Mouse (Mus musculus) limb, embryonic 13.5 days (tissue): ENCODE measurements around the gene Selenos. TPM values are rescaled to one million over a fixed set of nuclear protein-coding genes. Genes with fewer than 3 reads are reported as not detected.

Experiments used
- ATAC-seq: fragments of 200-750 bp; cut with Nextera tagmentation; 2 replicates; pipeline ENCODE4 v1.8.0; 2017; ENCODE audit warnings: low read depth, moderate number of reproducible peaks, moderate TSS enrichment; ENCODE audit not compliant: low FRiP score
- H3K27ac ChIP-seq: fragments of 300-500 bp; sonication (generic); 2 replicates; pipeline ENCODE4 v1.5.1; 2015; ENCODE audit warnings: inconsistent platforms, mild to moderate bottlenecking, moderate library complexity
- H3K27me3 ChIP-seq: fragments of 300-500 bp; sonication (generic); 2 replicates; pipeline ENCODE4 v1.6.1; 2015; ENCODE audit warnings: mild to moderate bottlenecking, inconsistent platforms
- H3K36me3 ChIP-seq: fragments of 300-500 bp; sonication (generic); 2 replicates; pipeline ENCODE4 v1.6.1; 2015; ENCODE audit warnings: inconsistent platforms, mild to moderate bottlenecking, moderate library complexity
- H3K4me1 ChIP-seq: fragments of 300-500 bp; sonication (generic); 2 replicates; pipeline ENCODE4 v1.6.1; 2015; ENCODE audit warnings: inconsistent platforms
- H3K4me2 ChIP-seq: fragments of 300-500 bp; sonication (generic); replicated peaks from 2 replicates; pipeline ENCODE4 v1.6.1; 2015; ENCODE audit warnings: inconsistent platforms, mild to moderate bottlenecking, moderate library complexity
- H3K4me3 ChIP-seq: fragments of 300-500 bp; sonication (generic); 2 replicates; pipeline ENCODE4 v1.5.1; 2015; ENCODE audit warnings: moderate library complexity, mild to moderate bottlenecking, inconsistent platforms
- H3K9ac ChIP-seq: fragments of 300-500 bp; sonication (generic); 2 replicates; pipeline ENCODE4 v1.6.1; 2015; ENCODE audit warnings: mild to moderate bottlenecking, inconsistent platforms
- H3K9me3 ChIP-seq: fragments of 300-500 bp; sonication (generic); 2 replicates; pipeline ENCODE4 v1.6.1; 2016; ENCODE audit warnings: inconsistent platforms
- WGBS: fragments of 180-500 bp; shearing (Covaris S2); methylation state at CpG from one replicate; pipeline ENCODE4 v1.1.7; 2015; 5-methylcytosine and 5-hydroxymethylcytosine counted together
- polyA plus RNA-seq: library from polyadenylated mRNA; unstranded; fragments of >200 nt; fragmentation: Nextera tagmentation; extraction: Ambion mirVana; gene quantifications from 2 replicates; pipeline ENCODE4 v1.2.1, GENCODE M21; 2015

Selenos gene
- polyA plus RNA-seq, result 121 and 128 TPM in 2 replicates

DNA sequence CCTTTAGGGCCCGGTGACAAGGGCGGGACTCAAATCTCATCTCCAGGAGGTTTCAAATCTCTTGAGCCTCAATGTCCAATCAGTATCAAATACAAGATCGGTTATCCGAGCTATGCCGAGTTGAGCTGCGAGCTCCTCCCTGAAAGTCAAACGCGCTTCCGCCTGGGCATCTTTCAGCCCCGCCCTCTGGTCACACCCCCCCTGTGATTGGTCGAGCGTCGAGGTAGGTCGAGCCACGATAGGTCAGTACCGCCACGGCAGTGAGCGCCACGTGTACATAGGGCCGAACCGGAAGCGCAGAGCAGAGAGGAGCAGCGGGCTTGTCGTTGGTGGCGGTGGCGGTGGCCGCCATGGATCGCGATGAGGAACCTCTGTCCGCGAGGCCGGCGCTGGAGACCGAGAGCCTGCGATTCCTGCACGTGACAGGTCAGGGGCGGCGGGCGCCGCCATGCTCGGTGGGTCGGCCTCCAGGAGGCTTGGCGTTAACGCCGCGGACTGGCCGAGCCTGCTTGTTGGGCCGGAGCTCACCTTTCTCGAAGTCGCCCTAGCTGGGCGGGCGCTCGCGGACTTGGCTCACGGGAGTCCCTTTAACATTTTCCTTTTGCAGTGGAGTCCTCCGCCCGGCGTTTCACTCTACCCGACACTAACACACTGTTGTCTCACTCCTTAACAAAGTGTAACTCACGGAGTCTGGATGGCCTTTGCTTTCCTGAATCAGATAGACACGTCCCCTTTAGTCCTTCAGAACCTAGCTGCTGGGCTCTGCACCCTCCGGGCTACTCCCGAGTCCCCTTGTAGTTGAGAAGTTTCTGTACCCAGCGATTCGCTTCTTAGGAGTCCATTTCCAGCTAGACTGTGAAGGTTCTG, at the start of gene Selenos:
Gene Selenos, plus strand, starts transcription at position 286 of the 867 bp plus-strand sequence.
- Histone ChIP-seq H3K36me3 (peaks cover 51% of the 10 kb centered on the region), H3K4me2 (peak within 1 kb of the TSS; percentile 86), H3K27ac (peak within 1 kb of the TSS; percentile 44; the same call in 1 of the 2 replicates), H3K9ac (peak within 1 kb of the TSS; percentile 85), H3K4me3 (peak within 1 kb of the TSS; percentile 87), H3K27me3 (no peaks in the 10 kb centered on the region), H3K4me1 (peaks cover 36% of the 10 kb centered on the region), H3K9me3 (no peaks in the 10 kb centered on the region)
- peak; percentile 99 for ATAC-seq
- under 1% methylated on average over 65 of the region's 65 CpGs for WGBS

DNA sequence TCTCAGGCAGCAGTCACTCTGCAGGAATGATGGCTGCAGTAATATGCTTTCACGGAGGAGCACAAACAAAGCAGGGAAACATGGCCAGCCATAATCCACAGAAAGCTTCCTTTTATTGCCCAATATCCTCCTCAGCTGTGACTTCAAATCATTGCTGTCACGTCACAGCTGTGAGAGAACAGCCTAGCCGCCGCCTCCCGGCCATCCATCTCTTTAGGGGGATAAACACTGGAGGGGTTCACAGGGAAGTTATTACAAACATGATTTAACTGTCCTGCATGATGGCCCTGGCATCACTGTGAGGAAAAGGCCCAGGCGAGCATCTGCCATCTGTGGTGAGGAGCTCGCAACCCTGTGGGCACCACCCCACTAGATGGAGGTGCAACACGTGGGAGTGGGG, 42.6 kb upstream of the Selenos start:
- ATAC-seq, result no peak
- Histone ChIP-seq H3K4me1 (peaks cover 52% of the 10 kb centered on the region), H3K9me3 (no peaks in the 10 kb centered on the region), H3K27me3 (peaks cover 52% of the 10 kb centered on the region), H3K4me2 (no peak overlapping the region), H3K9ac (no peak overlapping the region), H3K4me3 (no peak overlapping the region), H3K27ac (no peak overlapping the region), H3K36me3 (no peaks in the 10 kb centered on the region)
- 60% methylated on average over 8 of the region's 8 CpGs for WGBS

DNA sequence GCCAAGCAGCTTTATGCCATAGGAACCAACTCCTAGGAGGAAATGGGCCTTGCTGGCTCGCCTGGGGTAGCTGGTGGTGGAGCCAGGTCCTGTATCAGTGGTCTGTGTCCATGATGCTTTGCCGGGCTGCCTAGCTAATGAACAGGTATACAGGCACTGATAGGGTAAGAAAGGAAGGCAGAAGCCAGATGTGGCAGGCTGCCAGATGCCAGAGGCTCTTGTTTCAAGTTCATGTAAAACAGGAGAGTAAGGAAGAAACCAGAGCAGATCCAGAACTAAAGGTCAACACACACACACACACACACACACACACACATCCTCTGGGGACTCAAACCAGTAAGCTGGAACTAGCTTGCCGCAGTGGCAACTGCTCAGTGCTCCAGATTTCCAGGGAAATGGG, 41.2 kb upstream of the Selenos start:
- ATAC-seq, result no peak
- 26% methylated on average over 3 of the region's 3 CpGs for WGBS
- no peaks in the 10 kb centered on the region for H3K36me3 ChIP-seq
- no peak overlapping the region for H3K27ac ChIP-seq
- H3K4me1 ChIP-seq, result peaks cover 56% of the 10 kb centered on the region
- peak overlapping the region; percentile 60 for H3K4me2 ChIP-seq
- H3K27me3 ChIP-seq, result peaks cover 64% of the 10 kb centered on the region
- no peak overlapping the region for H3K4me3 ChIP-seq
- H3K9me3 ChIP-seq, result no peaks in the 10 kb centered on the region
- no peak overlapping the region for H3K9ac ChIP-seq

DNA sequence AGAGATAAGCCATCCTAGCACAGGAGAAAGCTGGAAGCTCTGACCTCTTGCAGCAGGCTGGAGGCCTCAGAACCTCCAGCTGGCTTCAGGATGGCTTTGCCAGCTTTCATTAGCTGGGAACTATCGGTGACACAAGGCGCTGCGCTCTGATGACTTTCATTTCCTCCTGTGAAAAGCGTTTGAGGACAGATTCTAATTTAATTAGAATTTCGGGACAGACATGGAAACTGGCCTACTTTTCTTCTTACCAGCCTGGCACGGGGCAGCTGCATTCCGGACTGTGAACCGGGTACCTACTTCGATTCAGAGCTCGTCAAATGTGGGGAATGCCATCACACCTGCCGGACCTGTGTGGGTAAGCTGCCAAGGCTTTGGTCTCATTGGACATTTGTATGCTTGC, 40.7 kb upstream of the Selenos start:
- no peak overlapping the region for H3K9ac ChIP-seq
- no peak overlapping the region; the same call in 1 of the 2 replicates for H3K27ac ChIP-seq
- peak overlapping the region; percentile 60 for H3K4me2 ChIP-seq

DNA sequence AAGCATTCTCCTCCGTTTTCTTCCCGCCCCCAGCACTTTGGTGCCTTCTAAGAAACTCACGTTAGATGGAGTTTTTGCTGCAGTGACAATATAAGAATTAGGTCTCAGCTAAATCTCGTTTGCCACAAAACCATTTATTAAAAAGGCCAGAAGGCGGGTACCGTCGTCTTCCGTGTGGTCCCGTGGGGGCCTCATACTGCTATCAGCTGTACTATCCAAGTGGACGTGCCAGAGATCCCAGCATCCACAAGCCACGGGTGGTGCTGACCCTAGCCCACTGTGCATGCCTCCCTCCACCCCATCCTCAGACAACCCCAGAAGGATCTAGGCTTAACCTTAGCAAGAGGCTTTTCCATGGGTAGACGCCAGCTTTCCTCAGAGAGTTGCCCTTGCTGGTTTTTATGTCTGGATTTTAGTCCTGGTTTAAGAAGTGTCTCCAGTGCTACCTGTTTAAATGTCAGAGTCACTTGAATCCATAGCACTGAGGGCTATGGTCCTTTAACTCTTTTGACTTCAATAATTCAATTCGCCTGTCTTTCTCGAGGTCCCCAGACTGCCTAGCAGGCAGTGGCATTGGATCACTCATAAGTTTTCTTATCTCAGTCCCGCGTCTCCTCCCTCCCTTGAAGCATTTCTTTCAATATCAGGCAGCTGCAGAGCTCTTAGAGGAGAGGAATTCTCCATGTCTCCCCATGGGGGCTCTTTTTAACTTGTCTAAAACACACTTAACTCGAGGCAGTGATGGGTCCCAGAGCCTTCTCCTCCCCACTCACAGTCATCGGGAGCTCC, 39.2 kb upstream of the Selenos start:
- no peak overlapping the region for H3K27ac ChIP-seq

More for the DNA sequence above, 40.7 kb upstream of the Selenos start:
- 24% methylated on average over 11 of the region's 11 CpGs for WGBS
- H3K9me3 ChIP-seq, result no peaks in the 10 kb centered on the region
- H3K36me3 ChIP-seq, result no peaks in the 10 kb centered on the region
- no peak for ATAC-seq
- H3K4me1 ChIP-seq, result peaks cover 61% of the 10 kb centered on the region
- no peak overlapping the region for H3K4me3 ChIP-seq
- H3K27me3 ChIP-seq, result peaks cover 64% of the 10 kb centered on the region

DNA sequence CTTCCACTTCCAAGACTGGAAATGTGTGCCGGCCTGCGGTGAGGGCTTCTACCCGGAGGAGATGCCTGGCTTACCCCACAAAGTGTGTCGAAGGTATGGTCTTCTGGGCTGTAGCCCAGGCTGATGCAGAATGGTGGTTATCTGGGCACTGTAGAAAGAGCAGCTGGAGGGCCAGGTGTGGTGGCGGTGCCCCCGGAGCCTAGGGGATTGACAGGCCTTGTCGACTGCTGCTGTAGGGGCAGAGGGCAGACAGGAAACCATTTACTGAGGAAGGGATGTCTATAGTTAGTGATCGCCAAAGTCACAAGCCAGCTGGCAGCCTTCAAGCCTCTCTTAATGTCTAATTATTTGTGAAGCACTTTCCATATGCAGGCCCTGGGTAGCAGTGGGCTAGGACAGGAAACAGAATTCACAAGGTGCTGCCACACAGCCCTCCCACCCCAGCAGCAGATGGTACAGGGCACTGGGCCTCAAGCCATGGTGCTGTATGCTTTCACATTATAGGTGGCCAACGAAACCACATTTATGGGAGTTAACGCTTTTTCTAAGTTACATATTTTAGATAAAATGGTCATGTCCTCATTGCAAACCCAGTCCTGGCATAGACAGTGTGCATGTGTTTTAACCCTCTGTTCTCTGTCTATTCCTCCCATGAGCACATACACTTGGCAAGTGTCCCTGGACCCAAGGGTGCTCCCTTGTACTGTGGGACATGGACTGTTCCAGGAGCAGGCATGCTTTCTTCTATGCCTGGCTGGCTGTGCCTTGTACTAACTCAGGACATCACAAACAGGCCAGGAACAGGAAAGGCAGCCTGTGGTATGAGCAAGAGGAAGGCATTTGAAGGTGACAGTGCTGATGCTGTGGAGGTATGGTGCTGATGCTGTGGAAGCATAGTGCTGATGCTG, 35.6 kb upstream of the Selenos start, which contains the start of gene Gm45213:
Gene Gm45213, plus strand, starts transcription at position 51 of the 908 bp plus-strand sequence.
- H3K4me3 ChIP-seq, result no peak within 1 kb of the TSS
- H3K4me2 ChIP-seq, result no peak within 1 kb of the TSS
- peaks cover 48% of the 10 kb centered on the region for H3K27me3 ChIP-seq
- no peak within 1 kb of the TSS for H3K9ac ChIP-seq
- peaks cover 75% of the 10 kb centered on the region for H3K4me1 ChIP-seq
- no peaks in the 10 kb centered on the region for H3K36me3 ChIP-seq
- no peaks in the 10 kb centered on the region for H3K9me3 ChIP-seq
- WGBS, result 52% methylated on average over 10 of the region's 10 CpGs
- no peak for ATAC-seq
- H3K27ac ChIP-seq, result no peak within 1 kb of the TSS

More for the DNA sequence above, 39.2 kb upstream of the Selenos start:
- Histone ChIP-seq H3K4me1 (peaks cover 64% of the 10 kb centered on the region), H3K9me3 (no peaks in the 10 kb centered on the region), H3K4me2 (peak overlapping the region; percentile 60), H3K36me3 (no peaks in the 10 kb centered on the region), H3K27me3 (peaks cover 55% of the 10 kb centered on the region), H3K9ac (no peak overlapping the region), H3K4me3 (peak overlapping the region; percentile 32)
- 52% methylated on average over 18 of the region's 18 CpGs for WGBS
- ATAC-seq, result no peak

DNA sequence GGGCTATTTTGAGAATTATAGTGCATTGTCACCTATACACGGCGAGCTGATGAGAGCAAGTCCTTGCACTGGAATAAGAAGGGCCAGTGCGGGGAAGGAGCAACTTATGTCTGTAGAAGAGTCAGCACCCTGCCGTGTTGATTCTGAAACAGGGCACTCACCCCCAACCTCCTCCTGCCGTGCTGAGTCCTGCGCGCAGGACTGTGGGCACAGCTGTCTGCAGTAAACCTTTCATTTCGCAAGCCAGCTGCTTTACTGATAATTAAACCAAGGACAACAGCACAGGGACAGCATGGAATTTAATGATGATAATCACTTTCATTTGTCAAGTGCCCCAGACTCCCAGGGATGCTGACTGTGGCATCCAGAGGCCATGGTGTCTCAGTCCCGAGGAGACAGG, 34.8 kb upstream of the Selenos start:
- Histone ChIP-seq H3K4me3 (no peak overlapping the region), H3K9me3 (no peaks in the 10 kb centered on the region), H3K27me3 (peaks cover 48% of the 10 kb centered on the region), H3K4me1 (peaks cover 67% of the 10 kb centered on the region), H3K36me3 (no peaks in the 10 kb centered on the region; the same call in 1 of the 2 replicates), H3K27ac (no peak overlapping the region), H3K9ac (no peak overlapping the region), H3K4me2 (no peak overlapping the region)
- ATAC-seq, result no peak
- 23% methylated on average over 9 of the region's 9 CpGs for whole genome bisulfite sequencing

DNA sequence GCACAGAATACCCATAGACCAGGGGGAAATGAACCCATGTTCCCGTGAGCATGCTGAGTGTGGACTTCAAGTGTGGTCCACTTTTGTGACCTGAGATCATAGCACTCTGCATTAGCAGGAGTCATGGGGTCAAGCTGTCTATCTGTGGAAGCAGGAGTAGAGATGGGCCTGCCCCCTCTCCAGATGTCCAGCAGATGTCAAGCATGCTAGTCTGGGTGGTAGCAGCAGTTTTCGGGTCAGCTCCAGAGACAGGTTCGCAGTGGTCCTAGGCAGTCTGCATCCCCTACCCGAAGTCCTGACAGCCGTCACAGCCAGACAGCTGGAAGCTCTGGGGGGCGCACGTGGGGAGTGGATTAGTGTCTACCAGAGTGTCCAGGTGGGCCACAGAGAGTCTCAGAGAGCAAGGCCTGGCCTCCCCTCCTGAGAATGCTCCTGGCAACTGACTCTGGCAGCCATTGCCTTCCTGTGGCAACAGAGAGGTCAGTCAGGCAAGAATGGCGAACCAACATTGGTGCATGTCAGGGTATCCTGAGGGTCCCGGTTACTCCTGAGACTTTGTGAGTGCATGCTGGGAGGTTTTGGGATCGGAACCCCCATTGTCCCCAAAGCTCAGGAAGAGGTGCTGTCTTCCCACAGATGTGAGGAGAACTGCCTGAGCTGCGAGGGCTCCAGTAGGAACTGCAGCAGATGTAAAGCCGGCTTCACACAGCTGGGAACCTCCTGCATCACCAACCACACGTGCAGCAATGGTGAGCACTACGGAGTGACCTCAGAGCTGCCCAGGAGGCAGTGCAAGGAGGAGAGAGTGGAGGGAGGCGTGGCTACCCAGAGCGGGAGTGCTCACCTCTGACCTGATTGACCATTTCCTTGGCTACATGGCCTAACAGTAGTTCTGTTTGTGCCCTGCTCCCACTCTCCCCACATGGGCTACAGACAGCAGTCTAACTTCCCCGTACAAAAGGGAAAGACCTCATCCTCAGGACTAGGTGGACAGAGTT, 32.2 kb upstream of the Selenos start:
- no peak for ATAC-seq
- Histone ChIP-seq H3K4me3 (no peak overlapping the region), H3K9ac (0 out of 2 replicates have a peak overlapping the region, but pooled peaks have one; percentile 13), H3K27ac (no peak overlapping the region), H3K27me3 (peaks cover 38% of the 10 kb centered on the region), H3K4me2 (no peak overlapping the region), H3K4me1 (peaks cover 53% of the 10 kb centered on the region), H3K9me3 (no peaks in the 10 kb centered on the region), H3K36me3 (no peaks in the 10 kb centered on the region; the same call in 1 of the 2 replicates)
- 38% methylated on average over 17 of the region's 17 CpGs for WGBS

DNA sequence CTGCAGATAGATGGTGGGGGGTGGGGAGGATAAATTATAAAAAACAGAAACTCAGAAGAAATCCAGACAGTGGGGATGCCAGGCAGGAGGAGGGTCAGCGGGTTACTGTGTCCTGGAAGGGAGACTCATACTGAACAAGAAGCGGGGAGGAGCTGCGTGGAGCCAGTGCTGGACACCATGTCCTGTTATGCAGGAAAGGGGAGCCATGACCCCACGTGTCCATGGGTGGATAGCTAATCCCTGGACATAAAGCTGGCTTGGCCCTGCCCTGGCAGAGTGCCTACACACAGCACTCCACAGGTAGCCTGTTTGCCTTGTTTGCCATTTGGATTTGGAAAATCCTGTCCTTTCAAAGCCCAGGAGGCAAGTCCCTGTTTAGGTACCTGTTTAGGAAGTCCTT, 31.5 kb upstream of the Selenos start:
- WGBS, result 77% methylated on average over 4 of the region's 4 CpGs
- ATAC-seq, result no peak
- H3K4me3 ChIP-seq, result no peak overlapping the region
- no peak overlapping the region for H3K4me2 ChIP-seq
- peaks cover 52% of the 10 kb centered on the region for H3K4me1 ChIP-seq
- peaks cover 31% of the 10 kb centered on the region for H3K27me3 ChIP-seq
- 0 out of 2 replicates have a peak, but pooled peaks cover 3% of the 10 kb centered on the region for H3K9me3 ChIP-seq
- H3K27ac ChIP-seq, result no peak overlapping the region
- H3K36me3 ChIP-seq, result no peaks in the 10 kb centered on the region; the same call in 1 of the 2 replicates
- no peak overlapping the region for H3K9ac ChIP-seq

DNA sequence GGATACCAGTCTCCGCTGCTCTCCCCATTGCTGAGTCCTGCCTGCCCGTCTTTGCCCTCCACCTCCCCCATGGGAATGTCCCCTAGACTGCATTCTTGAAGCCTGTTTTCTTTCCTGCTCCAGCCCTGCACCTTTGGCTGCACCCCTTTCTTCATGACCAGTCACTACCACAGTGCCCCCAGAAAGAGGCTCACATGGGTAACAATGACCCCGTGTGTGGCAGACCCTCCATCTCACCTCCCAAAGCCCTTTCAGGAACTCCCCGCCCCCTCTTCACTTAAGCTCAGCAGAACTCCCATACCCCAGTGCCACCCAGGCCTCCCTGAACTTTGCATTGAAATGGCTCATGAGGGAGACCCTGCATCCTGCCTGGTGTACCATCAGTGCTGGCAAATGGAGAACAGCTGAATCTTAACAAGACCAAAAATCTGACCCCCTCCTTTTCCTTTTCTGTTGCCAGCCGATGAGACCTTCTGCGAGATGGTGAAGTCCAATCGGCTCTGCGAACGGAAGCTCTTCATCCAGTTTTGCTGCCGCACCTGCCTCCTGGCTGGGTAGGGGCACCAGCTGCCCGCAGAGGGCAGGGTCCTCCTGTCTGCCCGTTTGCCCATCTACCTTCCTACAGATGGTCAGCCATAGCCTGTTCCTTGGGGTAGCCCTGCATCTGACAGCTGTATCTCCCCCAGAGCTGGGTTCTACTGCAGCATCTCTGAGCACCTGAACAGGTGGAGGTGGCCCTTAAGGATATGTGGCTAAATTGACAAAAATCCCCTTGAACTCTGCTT, 30.8 kb upstream of the Selenos start:
- ATAC-seq, result no peak
- H3K36me3 ChIP-seq, result no peaks in the 10 kb centered on the region; the same call in 1 of the 2 replicates
- H3K27me3 ChIP-seq, result peaks cover 24% of the 10 kb centered on the region
- no peak overlapping the region for H3K4me2 ChIP-seq
- 0 out of 2 replicates have a peak, but pooled peaks cover 3% of the 10 kb centered on the region for H3K9me3 ChIP-seq
- H3K4me3 ChIP-seq, result no peak overlapping the region
- 84% methylated on average over 12 of the region's 12 CpGs for WGBS
- H3K9ac ChIP-seq, result no peak overlapping the region
- H3K4me1 ChIP-seq, result peaks cover 46% of the 10 kb centered on the region
- no peak overlapping the region for H3K27ac ChIP-seq
